Mouse (Mus musculus): ENCODE results near the gene Olfr355.

Gene Olfr355

GRCm38 (mm10) chr2:36928797-36929196 lies at the start of gene Olfr355:
Olfr355 (minus strand) TSS chr2:36928897.
- no peak for DNase-seq (ENCODE audit: extremely low spot score, low read depth, low spot score)

DNA sequence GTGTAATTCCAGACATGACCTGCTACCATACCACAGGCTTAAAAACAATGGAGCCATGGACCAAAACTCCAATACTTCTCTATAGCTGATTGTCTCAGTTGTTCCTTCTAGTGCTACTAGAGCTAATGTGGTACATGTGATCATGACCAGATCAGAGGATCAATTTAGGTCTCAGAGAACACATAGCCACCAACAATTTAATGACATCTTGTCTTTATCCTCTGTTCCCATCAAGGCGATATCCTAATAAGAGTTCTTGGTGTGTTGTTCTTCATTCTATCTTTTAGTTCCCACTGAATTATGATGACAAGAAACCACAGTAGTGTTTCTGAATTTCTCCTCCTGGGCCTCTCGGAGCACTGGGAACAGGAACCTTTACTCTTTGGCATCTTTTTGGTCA lies 8.1 kb upstream of the Olfr355 start, which contains the start of gene Olfr356:
Gene Olfr356, plus strand, starts transcription at position 301 of the 400 bp plus-strand sequence.
- no peak for DNase-seq (ENCODE audit: extremely low spot score, low read depth, low spot score)

GRCm38 (mm10) chr2:36905380-36905779 lies 23.3 kb downstream of the Olfr355 start, which contains the start of gene Olfr354:
Olfr354 (plus strand) TSS chr2:36905680.
- DNase-seq (ENCODE audit: extremely low spot score, low read depth, low spot score) = no peak

GRCm38 (mm10) chr2:36897114-36897513 lies 31.6 kb downstream of the Olfr355 start:
- DNase-seq (ENCODE audit: extremely low spot score, low read depth, low spot score) = no peak

GRCm38 (mm10) chr2:36892836-36893235 lies 35.9 kb downstream of the Olfr355 start, which contains the start of gene Olfr353:
Olfr353 (minus strand) TSS chr2:36892936.
- DNase-seq (ENCODE audit: extremely low spot score, low read depth, low spot score) = no peak

All from hindlimb bud, embryonic 11.5 days (tissue).